Mouse (Mus musculus) heart, adult 2 months (tissue): Measurements from ENCODE around the gene Acox1.

Experiments
- CTCF ChIP-seq: fragments of 200-600 bp; IDR thresholded peaks from 2 replicates; pipeline ENCODE4 v1.8.1; 2022; ENCODE audit warnings: antibody characterized with exemption, mild to moderate bottlenecking, moderate library complexity
- EP300 ChIP-seq: fragments of 200-500 bp; IDR thresholded peaks from 2 replicates; pipeline ENCODE4 v1.6.1; 2011; ENCODE audit warnings: low read depth, low read length, control low read depth; ENCODE audit not compliant: insufficient read depth
- POLR2A ChIP-seq: fragments of 200-500 bp; IDR thresholded peaks from 2 replicates; pipeline ENCODE4 v1.6.1; 2011; ENCODE audit warnings: mild to moderate bottlenecking, low read depth, low read length, control low read depth; ENCODE audit not compliant: insufficient read depth

- TF ChIP-seq CTCF, result no peak
- no peak for TF ChIP-seq EP300
- no peak for TF ChIP-seq POLR2A
Measured at GRCm38 (mm10) chr11:116209257-116209656, 10.4 kb upstream of the Acox1 start.
